Mouse (Mus musculus) limb, embryonic 14.5 days (tissue): Measurements from ENCODE around the gene Syne4. TPM values are rescaled to one million over a fixed set of nuclear protein-coding genes. Genes with fewer than 3 reads are reported as not detected.

Experiments used
- ATAC-seq: fragments of 200-750 bp; cut with Nextera tagmentation; 2 replicates; pipeline ENCODE4 v1.8.0; 2017; ENCODE audit warnings: low read depth, moderate number of reproducible peaks, moderate TSS enrichment; ENCODE audit not compliant: low FRiP score
- DNase-seq: peaks from one replicate; pipeline ENCODE4 v3.0.0-alpha.2; 2015; ENCODE audit warnings: low spot score
- H3K27ac ChIP-seq: fragments of 300-500 bp; sonication (generic); replicated peaks from 2 replicates; pipeline ENCODE4 v1.5.1; 2014; ENCODE audit warnings: low read depth, mild to moderate bottlenecking, low read length, moderate library complexity, mixed read lengths
- H3K27me3 ChIP-seq: fragments of 300-500 bp; sonication (generic); 2 replicates; pipeline ENCODE4 v1.6.1; 2014; ENCODE audit warnings: low read length, mixed read lengths; ENCODE audit not compliant: control insufficient read depth, insufficient read depth
- H3K36me3 ChIP-seq: fragments of 300-500 bp; sonication (generic); 2 replicates; pipeline ENCODE4 v1.6.1; 2014; ENCODE audit warnings: mild to moderate bottlenecking, low read length, moderate library complexity, mixed read lengths; ENCODE audit not compliant: control insufficient read depth, insufficient read depth
- H3K4me1 ChIP-seq: fragments of 300-500 bp; sonication (generic); 2 replicates; pipeline ENCODE4 v1.6.1; 2014; ENCODE audit warnings: antibody characterized with exemption, low read length, mixed read lengths; ENCODE audit not compliant: control insufficient read depth, insufficient read depth
- H3K4me2 ChIP-seq: fragments of 300-500 bp; sonication (generic); replicated peaks from 2 replicates; pipeline ENCODE4 v1.6.1; 2014; ENCODE audit warnings: low read depth, mild to moderate bottlenecking, low read length, moderate library complexity; ENCODE audit not compliant: severe bottlenecking
- H3K4me3 ChIP-seq: fragments of 300-500 bp; sonication (generic); replicated peaks from 2 replicates; pipeline ENCODE4 v1.5.1; 2014; ENCODE audit warnings: low read length
- H3K9ac ChIP-seq: fragments of 300-500 bp; sonication (generic); 2 replicates; pipeline ENCODE4 v1.6.1; 2014; ENCODE audit warnings: mild to moderate bottlenecking, low read depth, low read length, moderate library complexity; ENCODE audit not compliant: severe bottlenecking
- H3K9me3 ChIP-seq: fragments of 300-500 bp; sonication (generic); 2 replicates; pipeline ENCODE4 v1.6.1; 2016; ENCODE audit warnings: low read length; ENCODE audit not compliant: control insufficient read depth
- POLR2A ChIP-seq: fragments of 200-500 bp; IDR thresholded peaks from 2 replicates; pipeline ENCODE4 v1.8.0; 2012; ENCODE audit warnings: inconsistent platforms, mild to moderate bottlenecking, moderate library complexity, borderline replicate concordance; ENCODE audit not compliant: insufficient read depth, insufficient read length; ENCODE audit errors: extremely low read depth
- WGBS: fragments of 180-500 bp; shearing (Covaris S2); extraction: QIAGEN DNeasy Blood & Tissue Kit; methylation state at CpG from one replicate; pipeline ENCODE4 v1.1.7; 2014; 5-methylcytosine and 5-hydroxymethylcytosine counted together
- polyA plus RNA-seq, 2 experiments: library from polyadenylated mRNA; depleted of rRNA in 1 of 2; stranded (reverse) in 1 of 2; unstranded in 1 of 2; fragments of >200 nt; fragmentation: Nextera tagmentation in 1 of 2; extraction: Ambion mirVana in 1 of 2; gene quantifications; 2 replicates each; pipeline versions ENCODE4 v1.2.1 to v1.2.3; 2012 to 2014

Gene Syne4
- polyA plus RNA-seq, 2 experiments = 40.3 to 141 TPM

- Histone ChIP-seq H3K36me3 (no peaks in the 10 kb centered on the region), H3K9me3 (no peaks in the 10 kb centered on the region), H3K4me3 (no peak overlapping the region), H3K4me1 (no peaks in the 10 kb centered on the region), H3K27me3 (peaks cover 19% of the 10 kb centered on the region), H3K4me2 (no peak overlapping the region), H3K9ac (no peak overlapping the region), H3K27ac (no peak overlapping the region)
- ATAC-seq (no peak), DNase-seq (peak; percentile 54)
- 3% methylated on average over 30 of the region's 30 CpGs for WGBS
- TF ChIP-seq POLR2A = no peak
Measured at GRCm38 (mm10) chr7:30347828-30348227, 33.2 kb downstream of the Syne4 start.

GRCm38 (mm10) chr7:30353279-30353822 is 38.7 kb downstream of the Syne4 start:
- 11% methylated on average over 6 of the region's 6 CpGs for WGBS
- H3K4me2 ChIP-seq = no peak overlapping the region
- no peak overlapping the region for H3K9ac ChIP-seq
- H3K4me1 ChIP-seq = no peaks in the 10 kb centered on the region
- peaks cover 4% of the 10 kb centered on the region; the same call in 1 of the 2 replicates for H3K27me3 ChIP-seq
- no peaks in the 10 kb centered on the region for H3K9me3 ChIP-seq
- no peak for TF ChIP-seq POLR2A
- H3K4me3 ChIP-seq = no peak overlapping the region
- no peak overlapping the region for H3K27ac ChIP-seq
- DNase-seq (peak; percentile 71), ATAC-seq (no peak; the same call in 1 of the 2 replicates)
- peaks cover 14% of the 10 kb centered on the region for H3K36me3 ChIP-seq

- no peak for TF ChIP-seq POLR2A
- H3K9me3 ChIP-seq = no peaks in the 10 kb centered on the region
- H3K9ac ChIP-seq = no peak overlapping the region
- DNase-seq = no peak
- no peak overlapping the region for H3K27ac ChIP-seq
- no peak overlapping the region for H3K4me3 ChIP-seq
- peaks cover 14% of the 10 kb centered on the region for H3K36me3 ChIP-seq
- H3K4me1 ChIP-seq = no peaks in the 10 kb centered on the region
- no peaks in the 10 kb centered on the region for H3K27me3 ChIP-seq
- ATAC-seq = no peak
- no peak overlapping the region for H3K4me2 ChIP-seq
- 69% methylated on average over 4 of the region's 4 CpGs for WGBS
Measured at GRCm38 (mm10) chr7:30354059-30354458, 39.5 kb downstream of the Syne4 start.

- H3K4me1 ChIP-seq = peaks cover 16% of the 10 kb centered on the region
- DNase-seq = no peak
- no peaks in the 10 kb centered on the region for H3K27me3 ChIP-seq
- ATAC-seq = no peak
- no peak for TF ChIP-seq POLR2A
- no peak overlapping the region for H3K27ac ChIP-seq
- no peak overlapping the region for H3K4me2 ChIP-seq
- peaks cover 23% of the 10 kb centered on the region for H3K36me3 ChIP-seq
- H3K4me3 ChIP-seq = no peak overlapping the region
- H3K9ac ChIP-seq = no peak overlapping the region
- no peaks in the 10 kb centered on the region for H3K9me3 ChIP-seq
- WGBS = 77% methylated on average over 7 of the region's 7 CpGs
Measured at GRCm38 (mm10) chr7:30358378-30359186, 44.0 kb downstream of the Syne4 start.

- Histone ChIP-seq H3K4me2 (no peak overlapping the region), H3K27ac (no peak overlapping the region), H3K36me3 (peaks cover 23% of the 10 kb centered on the region), H3K4me3 (no peak overlapping the region), H3K27me3 (no peaks in the 10 kb centered on the region), H3K9me3 (no peaks in the 10 kb centered on the region), H3K9ac (no peak overlapping the region), H3K4me1 (peaks cover 16% of the 10 kb centered on the region)
- DNase-seq (no peak), ATAC-seq (no peak)
- 88% methylated on average over 31 of the region's 31 CpGs for WGBS
- no peak for TF ChIP-seq POLR2A
Measured at GRCm38 (mm10) chr7:30359276-30359865, 44.8 kb downstream of the Syne4 start.
